Mouse (Mus musculus): Measurements from ENCODE around the gene Uap1l1.

Gene Uap1l1

GRCm38 (mm10) chr2:25371764-25372643 lies 6.5 kb upstream of the Uap1l1 start, which contains the start of gene Sapcd2:
TSS of gene Sapcd2 (plus strand) at chr2:25372321.
- peak; percentile 54 for DNase-seq (ENCODE audit: low read depth, low spot score)

- DNase-seq (ENCODE audit: low read depth, low spot score), result no peak
These were observed 4.5 kb upstream of the Uap1l1 start for GRCm38 (mm10) chr2:25369996-25370395.

GRCm38 (mm10) chr2:25364761-25365090 lies 756 bp downstream of the Uap1l1 start:
- DNase-seq (ENCODE audit: low read depth, low spot score), result no peak

GRCm38 (mm10) chr2:25364313-25364712 lies 1.2 kb downstream of the Uap1l1 start:
- no peak for DNase-seq (ENCODE audit: low read depth, low spot score)

DNA sequence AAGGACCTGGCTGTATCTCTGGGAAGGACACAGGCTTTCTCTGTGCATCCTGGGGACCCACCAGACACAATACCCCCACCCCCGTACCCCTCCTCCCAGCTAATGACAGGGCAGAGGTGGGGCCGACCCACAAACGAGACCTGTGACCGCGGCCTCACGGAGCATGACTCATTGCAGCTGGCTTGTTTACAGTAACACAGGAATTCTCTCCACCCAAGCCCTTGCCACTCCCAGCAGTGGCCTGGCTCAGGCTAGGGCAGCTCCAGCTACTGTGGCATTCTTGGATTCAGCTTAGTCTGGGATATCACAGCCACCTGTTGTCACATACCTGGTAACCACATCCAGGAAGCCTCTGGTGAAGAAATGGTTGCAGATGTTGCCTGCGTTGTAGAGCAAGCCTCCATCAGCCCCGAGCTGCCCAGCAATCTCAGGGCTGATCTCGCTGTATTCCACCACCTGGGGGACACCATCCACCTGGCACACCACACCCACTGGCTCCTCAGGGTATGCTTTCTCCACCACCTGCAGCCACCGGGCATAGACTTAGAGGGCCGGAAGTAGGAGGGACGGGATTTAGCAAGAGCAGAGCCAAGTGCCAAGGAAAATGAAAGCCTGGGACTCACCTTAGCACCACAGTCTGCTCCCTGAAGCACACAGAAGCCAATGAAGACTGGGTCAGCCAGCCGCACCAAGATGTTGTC lies 1.9 kb downstream of the Uap1l1 start:
- no peak for DNase-seq (ENCODE audit: low read depth, low spot score)

DNA sequence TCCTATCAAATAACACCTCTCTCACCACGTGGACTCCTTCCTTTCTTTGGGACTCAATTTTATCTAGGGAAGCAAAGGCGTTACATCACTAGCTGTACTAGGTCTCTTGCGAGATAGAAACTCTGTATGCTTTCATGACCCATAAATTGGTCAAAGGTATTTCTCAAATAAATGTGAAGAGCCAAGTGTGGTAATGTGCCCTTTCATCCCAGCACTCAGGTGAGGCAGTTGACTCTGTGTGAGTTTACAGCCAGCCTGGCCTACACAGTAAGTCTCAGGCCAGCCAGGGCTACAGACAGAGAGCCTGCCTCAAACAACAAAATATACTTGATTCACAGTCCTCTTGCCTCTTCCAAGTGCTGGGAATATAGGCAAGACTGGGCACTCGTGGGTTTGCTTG lies 5.6 kb downstream of the Uap1l1 start:
- DNase-seq (ENCODE audit: low read depth, low spot score), result no peak

GRCm38 (mm10) chr2:25356208-25357079 lies 9.0 kb downstream of the Uap1l1 start, which contains the start of gene Dpp7:
TSS of gene Dpp7 (minus strand) at chr2:25356359.
- DNase-seq (ENCODE audit: low read depth, low spot score), result peak; percentile 73

DNA sequence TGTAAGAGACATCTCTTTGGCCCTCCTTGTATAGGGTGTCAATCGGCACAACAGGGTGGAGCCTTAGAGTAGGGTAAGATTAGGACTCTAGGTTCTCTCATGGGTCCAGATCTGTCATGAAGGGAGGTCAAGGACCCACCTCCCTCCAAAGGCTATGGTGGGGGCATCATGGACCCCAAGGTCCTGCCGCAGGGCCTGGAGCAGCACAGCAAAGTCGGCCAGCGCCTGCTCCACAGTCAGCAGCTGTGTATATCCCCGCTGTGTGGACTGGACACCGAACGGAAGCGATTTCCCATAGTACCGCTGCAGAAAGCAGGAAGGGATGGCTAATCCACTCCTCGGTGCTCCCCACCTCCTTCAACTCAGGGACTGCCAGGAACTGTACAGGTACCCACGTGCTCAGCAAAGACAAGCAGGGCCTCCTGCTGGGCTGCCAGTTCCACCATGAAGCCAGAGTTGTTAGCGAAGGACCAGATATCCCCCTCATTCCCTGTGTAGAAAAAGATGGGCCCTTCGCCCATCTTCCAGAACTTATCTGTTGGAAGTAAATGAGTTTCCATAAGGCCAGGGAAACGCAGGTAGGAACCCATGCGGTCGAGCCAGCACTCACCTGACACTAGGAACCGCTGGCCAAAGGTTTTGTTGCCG lies 9.9 kb downstream of the Uap1l1 start:
- no peak for DNase-seq (ENCODE audit: low read depth, low spot score)

DNA sequence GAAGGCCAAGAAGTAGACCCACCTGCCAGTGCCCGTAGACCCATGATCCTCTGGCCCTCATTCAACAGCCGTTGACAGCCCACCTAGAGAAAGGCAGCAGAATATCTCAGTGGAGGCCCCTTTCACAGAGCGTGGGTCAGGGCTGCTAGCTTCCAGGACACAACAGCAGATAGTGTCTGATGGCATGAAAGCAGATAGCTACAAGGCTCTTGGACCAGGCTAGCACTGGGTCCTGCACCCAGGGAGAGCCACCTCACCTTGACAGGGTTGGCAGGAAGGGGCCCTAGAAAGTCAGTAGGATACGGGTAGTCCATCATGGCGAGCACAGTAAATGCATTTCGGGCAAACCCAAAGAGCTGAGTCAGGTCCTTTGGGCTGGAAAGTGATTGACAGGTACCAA lies 11.3 kb downstream of the Uap1l1 start:
- no peak for DNase-seq (ENCODE audit: low read depth, low spot score)

DNA sequence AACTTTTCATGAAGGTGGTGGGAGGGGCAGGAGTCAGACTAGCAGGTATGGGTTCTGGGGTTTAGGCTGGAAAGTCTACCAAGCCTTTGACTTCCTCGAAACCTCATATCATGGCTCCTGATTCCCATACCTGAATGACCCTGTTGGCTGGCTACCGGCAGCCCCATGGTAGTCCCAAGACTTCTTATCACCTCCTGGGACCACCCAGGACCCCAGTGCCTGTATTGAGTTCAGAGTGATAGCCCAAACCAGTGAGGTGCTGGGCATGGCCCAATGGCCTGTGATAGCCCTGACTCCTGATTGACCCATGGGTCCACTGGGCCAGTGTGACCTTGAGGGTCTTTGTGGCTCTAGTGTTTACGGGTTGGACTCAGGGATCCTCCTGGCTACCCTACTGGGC lies 14.8 kb downstream of the Uap1l1 start:
- DNase-seq (ENCODE audit: low read depth, low spot score), result no peak

GRCm38 (mm10) chr2:25349499-25349898 lies 16.0 kb downstream of the Uap1l1 start:
- DNase-seq (ENCODE audit: low read depth, low spot score), result no peak

DNA sequence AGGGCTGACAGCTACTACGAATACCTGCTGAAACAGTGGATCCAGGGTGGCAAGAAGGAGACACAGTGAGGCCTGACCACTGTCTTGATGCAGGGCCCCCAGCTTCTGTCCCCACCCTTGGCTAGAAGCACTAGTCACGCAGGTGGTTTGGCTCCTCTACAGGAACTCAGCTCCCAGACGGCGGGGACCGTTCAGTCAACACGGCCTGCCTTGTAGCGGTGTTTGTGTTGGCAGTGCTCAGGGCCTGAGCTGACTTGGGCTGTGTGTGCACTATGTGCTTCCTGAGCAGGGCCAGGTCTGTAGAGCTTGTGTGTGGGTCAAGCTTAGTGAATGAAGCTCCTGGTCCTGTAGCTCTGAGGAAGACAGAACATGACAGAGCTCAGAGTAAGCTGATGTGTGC lies 17.3 kb downstream of the Uap1l1 start:
- no peak for DNase-seq (ENCODE audit: low read depth, low spot score)

- DNase-seq (ENCODE audit: low read depth, low spot score), result no peak
These were observed 27.2 kb downstream of the Uap1l1 start for GRCm38 (mm10) chr2:25338303-25338702.

GRCm38 (mm10) chr2:25333569-25333968 lies 31.9 kb downstream of the Uap1l1 start:
- DNase-seq (ENCODE audit: low read depth, low spot score), result no peak

DNA sequence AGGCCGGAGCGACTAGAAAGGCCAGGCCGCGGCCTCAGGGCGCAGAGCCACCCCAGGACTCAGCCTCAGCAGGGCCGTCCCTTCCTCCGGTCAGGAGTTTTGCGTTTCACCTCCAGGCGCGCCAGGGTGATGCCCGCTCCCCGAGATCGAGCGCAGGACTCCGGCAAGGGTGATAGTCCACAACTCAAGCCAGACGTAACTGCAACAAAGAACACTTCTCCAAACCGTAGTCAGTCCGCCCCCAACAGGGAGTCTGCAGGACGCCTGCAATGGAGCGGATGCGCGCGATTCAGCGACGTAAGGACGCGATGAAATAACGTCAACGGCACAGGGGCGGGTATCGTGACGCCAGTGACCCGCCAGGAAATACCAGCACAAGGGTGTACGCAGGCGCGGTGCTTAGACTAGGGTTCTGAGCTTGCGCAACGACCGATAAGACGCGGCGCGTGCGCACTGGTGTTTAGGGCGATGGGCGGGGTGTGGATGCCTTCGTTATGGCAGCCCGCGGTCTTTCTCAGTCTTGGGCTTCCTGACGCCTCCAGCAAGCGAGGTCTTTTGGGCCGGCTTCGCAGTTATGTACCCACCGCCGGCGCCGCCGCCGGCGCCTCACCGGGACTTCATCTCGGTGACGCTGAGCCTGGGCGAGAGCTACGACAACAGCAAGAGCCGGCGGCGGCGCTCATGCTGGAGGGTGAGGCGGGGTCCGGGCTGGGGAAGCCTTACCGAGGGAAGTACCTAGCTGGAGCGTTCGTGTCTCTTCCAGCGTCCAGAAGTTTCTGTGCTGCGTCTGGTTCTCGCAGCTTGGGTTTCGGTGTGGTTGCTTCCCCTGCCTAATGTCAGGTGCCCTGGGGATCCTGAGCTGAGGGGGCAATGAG lies 33.0 kb downstream of the Uap1l1 start, which contains the start of gene Man1b1:
Gene Man1b1, plus strand, starts transcription at position 53 of the 875 bp plus-strand sequence.
- DNase-seq (ENCODE audit: low read depth, low spot score), result peak; percentile 98

DNA sequence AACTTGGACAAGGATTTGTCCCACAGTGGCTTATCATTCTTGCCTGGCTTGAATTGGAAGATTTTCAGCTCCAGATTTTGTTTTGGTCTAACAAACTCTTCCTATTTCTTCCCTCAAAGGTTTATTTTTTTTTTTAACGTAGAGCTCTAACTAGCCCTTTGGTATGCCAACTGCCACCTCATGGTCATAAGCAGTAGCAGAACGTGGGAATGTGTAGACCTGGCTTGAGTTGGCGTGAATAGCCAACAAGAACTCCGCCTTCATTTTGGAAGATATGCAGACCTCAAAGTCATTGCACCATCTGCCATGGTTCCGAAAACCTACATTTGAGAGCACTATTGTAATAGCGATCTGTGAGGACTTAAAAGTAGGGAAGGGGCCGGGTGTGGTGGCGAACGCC lies 34.0 kb downstream of the Uap1l1 start:
- DNase-seq (ENCODE audit: low read depth, low spot score), result no peak

GRCm38 (mm10) chr2:25328440-25328839 lies 37.0 kb downstream of the Uap1l1 start:
- DNase-seq (ENCODE audit: low read depth, low spot score), result no peak

- no peak for DNase-seq (ENCODE audit: low read depth, low spot score)
These were observed 39.4 kb downstream of the Uap1l1 start for GRCm38 (mm10) chr2:25326036-25326435.

- no peak for DNase-seq (ENCODE audit: low read depth, low spot score)
These were observed 45.4 kb downstream of the Uap1l1 start for GRCm38 (mm10) chr2:25320084-25320483.
